Mouse (Mus musculus) small intestine, adult 2 months (tissue): Measurements from ENCODE around the gene Jak1. TPM values are rescaled to one million over a fixed set of nuclear protein-coding genes. Genes with fewer than 3 reads are reported as not detected.

Experiments
- H3K27ac ChIP-seq: fragments of 200-500 bp; 2 replicates; pipeline ENCODE4 v1.5.1; 2012; ENCODE audit warnings: low read depth, low read length, control low read depth, inconsistent platforms; ENCODE audit not compliant: insufficient read depth
- H3K27me3 ChIP-seq: fragments of 200-500 bp; 2 replicates; pipeline ENCODE4 v1.6.1; 2012; ENCODE audit warnings: mild to moderate bottlenecking, moderate library complexity, low read length, inconsistent platforms; ENCODE audit not compliant: control insufficient read depth, insufficient read depth
- H3K36me3 ChIP-seq: fragments of 200-500 bp; 2 replicates; pipeline ENCODE4 v1.6.1; 2012; ENCODE audit warnings: mild to moderate bottlenecking, low read length, control low read depth, inconsistent platforms; ENCODE audit not compliant: control insufficient read depth, insufficient read depth
- H3K4me1 ChIP-seq: fragments of 200-500 bp; 2 replicates; pipeline ENCODE4 v1.6.1; 2012; ENCODE audit warnings: low read length, inconsistent platforms, mixed read lengths; ENCODE audit not compliant: control insufficient read depth, insufficient read depth, insufficient read length
- H3K4me3 ChIP-seq: fragments of 200-500 bp; 2 replicates; pipeline ENCODE4 v1.5.1; 2012; ENCODE audit warnings: low read depth, mild to moderate bottlenecking, control low read depth, inconsistent platforms, low read length, moderate library complexity
- CTCF ChIP-seq: fragments of 200-500 bp; IDR thresholded peaks from 2 replicates; pipeline ENCODE4 v1.5.1; 2012; ENCODE audit warnings: low read depth, mild to moderate bottlenecking, control low read depth, inconsistent platforms, low read length, moderate library complexity, mixed read lengths; ENCODE audit not compliant: insufficient replicate concordance, insufficient read length; ENCODE audit errors: extremely low read depth
- POLR2A ChIP-seq: fragments of 200-500 bp; IDR thresholded peaks from 2 replicates; pipeline ENCODE4 v1.6.1; 2012; ENCODE audit warnings: low read depth, mild to moderate bottlenecking, control low read depth, inconsistent platforms, low read length, moderate library complexity
- WGBS: fragments of 180-500 bp; shearing (Covaris S2); methylation state at CpG from one replicate; pipeline ENCODE4 v1.1.7; 2018; 5-methylcytosine and 5-hydroxymethylcytosine counted together
- polyA plus RNA-seq: library from polyadenylated mRNA; depleted of rRNA; stranded (reverse); fragments of >200 nt; gene quantifications from 2 replicates; pipeline ENCODE4 v1.2.3, GENCODE M21; 2012; rRNA removed

The Jak1 gene
- polyA plus RNA-seq, 1 experiment: 19.6 TPM

- no peak overlapping the region for H3K27ac ChIP-seq
- H3K4me3 ChIP-seq: no peak overlapping the region
- H3K27me3 ChIP-seq: no peaks in the 10 kb centered on the region
- no peaks in the 10 kb centered on the region for H3K4me1 ChIP-seq
- 92% methylated on average over 14 of the region's 14 CpGs for WGBS
- no peaks in the 10 kb centered on the region for H3K36me3 ChIP-seq
- TF ChIP-seq POLR2A (no peak), CTCF (no peak)
Measured at GRCm38 (mm10) chr4:101135909-101136308, 129.2 kb downstream of the Jak1 start.

DNA sequence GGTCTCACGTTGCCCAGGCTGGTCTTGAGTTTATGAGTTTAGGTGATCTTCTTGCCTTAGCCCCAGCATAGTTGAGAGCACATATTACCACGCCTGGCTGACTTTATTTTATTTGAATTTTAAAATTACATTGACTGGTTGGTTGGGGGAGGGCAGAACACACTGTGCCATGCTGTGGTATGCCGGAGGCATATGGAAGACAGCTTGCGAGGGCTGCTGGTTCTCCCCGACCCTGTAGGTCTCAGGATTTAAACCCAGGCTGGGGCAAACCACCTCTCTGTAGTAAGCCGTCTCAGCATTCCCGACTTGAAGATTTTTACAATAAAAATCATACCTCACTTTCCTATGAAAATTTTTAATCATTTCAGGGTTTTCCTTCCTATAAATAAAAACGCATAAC lies 130.1 kb downstream of the Jak1 start:
- Histone ChIP-seq H3K27me3 (no peaks in the 10 kb centered on the region), H3K27ac (no peak overlapping the region), H3K36me3 (no peaks in the 10 kb centered on the region), H3K4me1 (no peaks in the 10 kb centered on the region), H3K4me3 (no peak overlapping the region)
- 88% methylated on average over 8 of the region's 8 CpGs for WGBS
- TF ChIP-seq POLR2A (no peak), CTCF (no peak)

GRCm38 (mm10) chr4:101121002-101121401 lies 144.1 kb downstream of the Jak1 start:
- Histone ChIP-seq H3K36me3 (no peaks in the 10 kb centered on the region), H3K27me3 (no peaks in the 10 kb centered on the region), H3K4me1 (no peaks in the 10 kb centered on the region), H3K27ac (no peak overlapping the region), H3K4me3 (no peak overlapping the region)
- WGBS: 85% methylated on average over 7 of the region's 7 CpGs
- TF ChIP-seq CTCF (no peak), POLR2A (no peak)

DNA sequence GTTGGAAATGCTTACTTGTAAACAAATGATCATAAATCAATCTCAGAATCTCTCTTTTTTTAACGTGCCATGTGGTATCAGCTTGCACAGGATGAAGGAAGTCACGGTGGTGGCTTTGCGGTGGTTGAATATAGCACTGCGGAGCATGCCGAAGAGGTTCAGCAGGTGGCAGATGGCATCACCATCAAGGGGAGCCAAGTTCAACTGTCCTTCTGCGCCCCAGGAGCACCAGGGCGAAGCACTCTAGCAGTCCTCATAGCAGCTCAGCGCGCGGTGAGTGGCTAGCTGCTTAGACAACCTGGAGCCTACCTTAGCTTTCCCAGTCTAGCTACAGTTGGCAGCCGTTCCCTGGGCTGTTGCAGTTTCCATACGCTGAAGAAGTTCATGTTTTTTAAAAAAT lies 158.0 kb downstream of the Jak1 start:
- Histone ChIP-seq H3K27ac (no peak overlapping the region), H3K27me3 (no peaks in the 10 kb centered on the region), H3K4me1 (no peaks in the 10 kb centered on the region), H3K36me3 (no peaks in the 10 kb centered on the region), H3K4me3 (no peak overlapping the region)
- TF ChIP-seq CTCF (no peak), POLR2A (no peak)
- 80% methylated on average over 12 of the region's 12 CpGs for WGBS

Other genes with a start within 250 kb of the Jak1 start
- gene Gm10577, start 244.6 kb downstream of the Jak1 start, polyA plus RNA-seq: not detected in 2 replicates
- 0.84 TPM in 2 replicates for gene Raver2, start 196.3 kb downstream of the Jak1 start, polyA plus RNA-seq
- 0.20 and 0.30 TPM in 2 replicates for gene Ak4, start 154.0 kb upstream of the Jak1 start, polyA plus RNA-seq
- 0.44 and 0.58 TPM in 2 replicates for gene Dnajc6, start 231.4 kb upstream of the Jak1 start, polyA plus RNA-seq